Mouse (Mus musculus): ENCODE measurements around the gene Abcg4. TPM values are rescaled to one million over a fixed set of nuclear protein-coding genes. Genes with fewer than 3 reads are reported as not detected.
"Not testable (repeated sequence)": the region's sequence is repeated elsewhere in the genome, so short reads cannot be mapped to it uniquely, and the experiment has no call there.

The Abcg4 gene
- 2.4 and 2.7 TPM in 2 replicates for polyA plus RNA-seq (2014; fragmentation: Nextera tagmentation; extraction: Ambion mirVana)

DNA sequence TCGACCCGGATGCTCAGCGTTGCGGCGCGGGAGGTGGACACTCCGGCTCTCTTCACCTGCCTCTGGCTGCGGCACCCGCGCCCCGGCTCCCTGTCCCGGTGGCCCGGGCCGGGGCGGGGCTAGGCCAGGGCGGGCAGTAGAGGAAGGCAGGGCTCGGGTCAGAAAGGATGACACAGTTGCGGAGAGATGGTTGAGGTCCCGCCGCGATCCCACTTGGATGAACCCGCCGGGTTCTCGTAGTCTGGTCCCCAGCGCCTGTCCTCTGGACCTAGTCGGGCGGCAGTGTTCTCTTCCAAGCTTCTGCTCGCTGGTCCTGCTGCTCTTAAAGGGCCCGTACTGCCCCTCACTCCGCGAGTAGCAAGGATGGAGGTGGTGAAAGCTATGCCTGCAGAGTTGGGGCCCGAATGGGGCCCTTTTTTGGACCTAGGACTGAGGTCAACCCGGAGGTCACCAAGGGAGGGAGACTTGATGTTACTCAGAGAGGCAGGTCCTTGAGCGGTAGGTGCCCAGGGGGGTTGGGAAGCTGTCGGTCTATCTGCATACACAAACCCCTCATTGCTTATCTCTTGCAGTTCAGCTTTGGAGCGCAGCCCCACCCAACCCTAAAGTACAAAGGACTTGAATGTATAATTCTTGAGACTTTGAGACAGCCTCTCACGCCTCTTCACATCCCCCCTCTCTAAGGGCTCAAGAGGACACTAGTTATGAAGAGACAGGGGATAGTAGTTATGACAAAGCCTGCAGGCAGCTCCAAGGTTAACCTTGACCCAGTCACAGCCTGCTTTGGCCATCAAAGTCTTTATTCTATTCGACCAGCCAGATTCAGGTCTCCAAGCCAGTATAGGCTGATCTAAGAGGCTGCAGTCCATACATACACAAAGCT is at the start of gene Abcg4:
Gene Abcg4, minus strand, starts transcription at position 540 of the 883 bp plus-strand sequence.
- Histone ChIP-seq H3K9me3 (ENCODE audit: low read depth, low read length) (no peaks in the 10 kb centered on the region), H3K27me3 (ENCODE audit: insufficient read depth, low read length) (peaks cover 27% of the 10 kb centered on the region), H3K27ac (ENCODE audit: low read depth) (0 out of 2 replicates have a peak within 1 kb of the TSS, but pooled peaks have one; percentile 30), H3K9ac (peak within 1 kb of the TSS; percentile 64), H3K4me1 (ENCODE audit: insufficient read depth) (peaks cover 4% of the 10 kb centered on the region; the same call in 1 of the 2 replicates), H3K4me2 (peak within 1 kb of the TSS; percentile 97), H3K4me3 (ENCODE audit: low read depth, low read length) (peak within 1 kb of the TSS; percentile 63), H3K36me3 (ENCODE audit: insufficient read depth) (peaks cover 10% of the 10 kb centered on the region; the same call in 1 of the 2 replicates)
- WGBS = under 1% methylated on average over 38 of the region's 38 CpGs
- no peak for TF ChIP-seq CTCF (IDR thresholded peaks at IDR 0.05; ENCODE audit: low read depth)
- ATAC-seq (ENCODE audit: insufficient read depth) (peak; percentile 65), DNase-seq (peak; percentile 56)

DNA sequence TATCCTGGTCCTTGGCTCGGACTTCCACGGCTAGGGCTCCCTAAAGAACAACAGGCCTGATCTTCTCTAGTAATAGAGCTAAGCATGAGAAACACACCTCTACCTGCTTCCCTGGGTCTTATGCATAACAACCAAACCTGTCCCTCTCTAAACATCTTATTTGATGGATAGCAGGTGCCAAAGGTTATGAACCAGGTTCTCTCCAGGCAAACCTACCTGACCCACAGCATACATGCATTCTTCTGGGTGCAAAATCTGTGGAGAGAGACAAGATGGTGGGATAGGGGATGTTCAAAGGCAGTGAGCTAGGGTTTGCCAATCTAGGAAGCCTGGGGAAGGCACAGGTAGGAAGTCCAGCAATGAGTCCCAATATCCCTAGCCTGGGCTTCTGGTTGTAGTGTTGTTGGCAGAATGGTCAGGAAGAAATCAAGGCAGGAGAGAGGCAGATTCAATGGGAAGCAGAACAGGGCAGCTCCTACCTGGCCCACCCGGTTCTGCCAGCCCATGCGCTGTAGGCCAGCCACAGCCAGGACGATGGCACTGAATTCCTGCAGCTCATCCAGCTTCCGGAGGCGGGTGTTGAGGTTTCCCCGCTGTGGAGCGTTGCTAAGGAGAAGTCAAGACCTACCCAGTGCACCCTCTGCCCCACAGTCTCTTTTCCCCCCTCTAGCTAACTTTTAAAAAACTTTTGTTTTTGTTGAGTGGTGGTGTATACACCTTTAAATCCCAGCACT is 49.2 kb upstream of the Abcg4 start:
- H3K27ac ChIP-seq (ENCODE audit: low read depth) = peak overlapping the region; percentile 16; the same call in 1 of the 2 replicates
- H3K36me3 ChIP-seq (ENCODE audit: insufficient read depth) = peaks cover 48% of the 10 kb centered on the region
- ATAC-seq (ENCODE audit: insufficient read depth) = no peak

DNA sequence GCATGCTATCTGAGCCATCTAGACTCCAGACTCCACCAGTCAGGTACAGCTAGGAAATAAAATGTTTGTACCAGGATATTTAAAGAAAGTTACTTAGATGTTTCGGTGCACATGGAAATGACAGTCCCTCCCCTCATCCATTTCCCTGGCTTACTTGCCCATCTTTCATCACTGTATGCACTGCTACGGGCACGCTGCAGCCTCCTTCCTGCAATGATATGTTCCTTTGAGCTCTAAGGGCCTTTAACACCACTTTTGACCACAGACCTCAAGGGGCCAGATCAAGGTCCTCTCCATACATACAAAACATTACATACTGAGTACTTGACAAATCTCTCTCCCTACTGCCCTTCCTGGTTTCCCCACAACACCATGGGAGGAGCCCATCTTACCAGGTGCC is 48.5 kb upstream of the Abcg4 start:
- no peaks in the 10 kb centered on the region for H3K4me1 ChIP-seq (ENCODE audit: insufficient read depth)
- peak overlapping the region; percentile 99 for H3K4me3 ChIP-seq (ENCODE audit: low read depth, low read length)
- H3K36me3 ChIP-seq (ENCODE audit: insufficient read depth) = peaks cover 53% of the 10 kb centered on the region
- no peak for TF ChIP-seq CTCF (IDR thresholded peaks at IDR 0.05; ENCODE audit: low read depth)
- no peaks in the 10 kb centered on the region for H3K27me3 ChIP-seq (ENCODE audit: insufficient read depth, low read length)
- 0 out of 2 replicates have a peak overlapping the region, but pooled peaks have one; percentile 38 for H3K27ac ChIP-seq (ENCODE audit: low read depth)
- WGBS = 45% methylated on average over 3 of the region's 3 CpGs
- DNase-seq = no peak
- ATAC-seq (ENCODE audit: insufficient read depth) = no peak
- H3K4me2 ChIP-seq = peak overlapping the region; percentile 59
- peak overlapping the region; percentile 99 for H3K9ac ChIP-seq
- no peaks in the 10 kb centered on the region for H3K9me3 ChIP-seq (ENCODE audit: low read depth, low read length)

More for the DNA sequence above, 49.2 kb upstream of the Abcg4 start:
- H3K27me3 ChIP-seq (ENCODE audit: insufficient read depth, low read length) = no peaks in the 10 kb centered on the region
- peak overlapping the region; percentile 59 for H3K4me2 ChIP-seq
- DNase-seq = no peak
- H3K9me3 ChIP-seq (ENCODE audit: low read depth, low read length) = no peaks in the 10 kb centered on the region
- peak overlapping the region; percentile 99 for H3K4me3 ChIP-seq (ENCODE audit: low read depth, low read length)
- peak overlapping the region; percentile 18 for H3K9ac ChIP-seq
- TF ChIP-seq CTCF (IDR thresholded peaks at IDR 0.05; ENCODE audit: low read depth) = no peak
- no peaks in the 10 kb centered on the region for H3K4me1 ChIP-seq (ENCODE audit: insufficient read depth)
- 51% methylated on average over 9 of the region's 9 CpGs for WGBS

DNA sequence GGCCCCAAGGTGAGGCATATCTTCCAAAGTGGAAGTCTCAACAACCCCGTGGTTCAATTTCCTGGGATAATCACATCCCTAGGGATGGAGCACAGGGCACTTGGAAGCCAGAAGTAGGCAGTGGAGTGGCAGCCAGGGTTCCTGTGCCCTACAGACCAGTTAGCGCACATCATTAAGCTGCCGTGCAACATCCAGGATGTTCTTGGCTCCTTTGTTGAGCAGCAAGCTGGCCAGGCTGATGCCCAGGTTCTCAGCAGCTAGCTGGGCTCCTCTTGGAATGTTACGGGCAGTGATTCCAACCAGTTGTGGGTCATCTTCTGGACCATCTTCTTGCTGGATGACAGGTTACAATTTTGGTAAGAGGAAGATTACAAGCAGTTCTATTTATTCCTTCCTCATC is 48.1 kb upstream of the Abcg4 start:
- not testable (repeated sequence) for DNase-seq; ATAC-seq (ENCODE audit: insufficient read depth); H3K9me3 ChIP-seq (ENCODE audit: low read depth, low read length); H3K4me1 ChIP-seq (ENCODE audit: insufficient read depth); H3K27me3 ChIP-seq (ENCODE audit: insufficient read depth, low read length)
- Histone ChIP-seq H3K27ac (ENCODE audit: low read depth) (0 out of 2 replicates have a peak overlapping the region, but pooled peaks have one; percentile 38), H3K4me3 (ENCODE audit: low read depth, low read length) (peak overlapping the region; percentile 99), H3K9ac (peak overlapping the region; percentile 99), H3K4me2 (peak overlapping the region; percentile 59), H3K36me3 (ENCODE audit: insufficient read depth) (peaks cover 54% of the 10 kb centered on the region)
- 21% methylated on average over 4 of the region's 4 CpGs for WGBS

DNA sequence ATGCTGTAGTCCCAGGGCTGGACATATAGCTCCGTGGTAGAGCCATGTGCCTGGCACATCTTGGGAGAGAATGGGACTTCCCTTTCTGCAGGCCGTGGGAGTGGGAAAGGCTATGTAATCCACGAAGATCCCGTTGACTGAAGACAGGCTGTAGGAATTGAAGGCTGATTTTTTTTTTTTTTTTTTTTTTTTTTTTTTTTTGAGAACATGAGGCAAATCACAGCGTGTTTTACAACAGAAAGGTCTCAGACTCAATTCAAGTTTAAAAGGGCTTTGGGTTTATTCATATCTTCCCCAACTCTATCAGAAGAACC is 47.6 kb upstream of the Abcg4 start:
- peak overlapping the region; percentile 59 for H3K4me2 ChIP-seq
- H3K27me3 ChIP-seq (ENCODE audit: insufficient read depth, low read length) = no peaks in the 10 kb centered on the region
- H3K27ac ChIP-seq (ENCODE audit: low read depth) = peak overlapping the region; percentile 98
- WGBS = under 1% methylated on average over 5 of the region's 5 CpGs
- no peaks in the 10 kb centered on the region for H3K9me3 ChIP-seq (ENCODE audit: low read depth, low read length)
- DNase-seq (peak; percentile 32), ATAC-seq (ENCODE audit: insufficient read depth) (no peak)
- no peak for TF ChIP-seq CTCF (IDR thresholded peaks at IDR 0.05; ENCODE audit: low read depth)
- peaks cover 59% of the 10 kb centered on the region for H3K36me3 ChIP-seq (ENCODE audit: insufficient read depth)
- H3K4me3 ChIP-seq (ENCODE audit: low read depth, low read length) = peak overlapping the region; percentile 99
- no peaks in the 10 kb centered on the region for H3K4me1 ChIP-seq (ENCODE audit: insufficient read depth)
- H3K9ac ChIP-seq = peak overlapping the region; percentile 99

DNA sequence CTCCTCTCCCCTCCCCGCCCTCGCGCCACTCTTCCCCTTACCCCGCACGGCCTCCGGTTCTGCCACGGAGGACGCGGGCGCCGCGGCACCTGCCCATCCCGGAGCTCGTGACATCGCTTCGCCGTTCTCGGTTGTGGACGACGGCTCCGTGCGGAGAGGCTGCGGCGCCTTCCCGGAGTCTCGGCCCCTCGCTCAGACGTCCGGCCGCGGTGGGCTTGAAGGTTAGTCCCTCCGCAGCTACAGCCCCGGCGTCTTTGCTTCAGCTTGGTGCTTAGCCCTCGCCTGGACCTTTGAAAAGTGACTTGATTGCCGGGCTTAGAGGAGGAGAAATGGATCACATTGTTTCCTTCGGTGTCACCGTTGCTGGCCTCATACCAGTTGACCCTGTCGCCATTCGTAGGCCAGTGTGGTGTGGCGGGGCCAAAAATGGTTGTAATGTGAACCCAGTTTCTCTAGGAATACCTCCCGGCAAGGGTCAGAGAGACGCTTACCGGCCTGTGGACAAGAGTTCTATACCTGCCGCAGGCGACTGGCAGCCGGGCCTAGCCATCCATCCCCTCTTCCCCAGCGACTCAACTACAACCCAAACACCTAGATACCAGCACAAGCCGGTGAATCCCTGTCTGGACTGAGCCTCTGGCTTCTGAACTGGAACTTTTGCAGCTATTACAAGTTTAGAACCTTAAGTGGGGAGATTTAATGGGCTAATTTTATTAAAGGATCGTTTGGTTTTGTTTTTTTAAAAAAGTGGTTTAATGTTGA is 47.1 kb upstream of the Abcg4 start:
- Histone ChIP-seq H3K27me3 (ENCODE audit: insufficient read depth, low read length) (no peaks in the 10 kb centered on the region), H3K9me3 (ENCODE audit: low read depth, low read length) (no peaks in the 10 kb centered on the region), H3K9ac (peak overlapping the region; percentile 99), H3K4me3 (ENCODE audit: low read depth, low read length) (peak overlapping the region; percentile 99), H3K4me1 (ENCODE audit: insufficient read depth) (no peaks in the 10 kb centered on the region), H3K36me3 (ENCODE audit: insufficient read depth) (peaks cover 60% of the 10 kb centered on the region), H3K4me2 (peak overlapping the region; percentile 59), H3K27ac (ENCODE audit: low read depth) (peak overlapping the region; percentile 98)
- WGBS = under 1% methylated on average over 50 of the region's 50 CpGs
- DNase-seq (peak; percentile 57), ATAC-seq (ENCODE audit: insufficient read depth) (no peak)
- TF ChIP-seq CTCF (IDR thresholded peaks at IDR 0.05; ENCODE audit: low read depth) = no peak
